Mouse (Mus musculus): ENCODE data around the gene Ifna15. TPM values are rescaled to one million over a fixed set of nuclear protein-coding genes. Genes with fewer than 3 reads are reported as not detected.
"Not testable (repeated sequence)": the region's sequence is repeated elsewhere in the genome, so short reads cannot be mapped to it uniquely, and the experiment has no call there.

The Ifna15 gene
- polyA plus RNA-seq (2015; fragmentation: Nextera tagmentation; extraction: Ambion mirVana), result not detected in 2 replicates

DNA sequence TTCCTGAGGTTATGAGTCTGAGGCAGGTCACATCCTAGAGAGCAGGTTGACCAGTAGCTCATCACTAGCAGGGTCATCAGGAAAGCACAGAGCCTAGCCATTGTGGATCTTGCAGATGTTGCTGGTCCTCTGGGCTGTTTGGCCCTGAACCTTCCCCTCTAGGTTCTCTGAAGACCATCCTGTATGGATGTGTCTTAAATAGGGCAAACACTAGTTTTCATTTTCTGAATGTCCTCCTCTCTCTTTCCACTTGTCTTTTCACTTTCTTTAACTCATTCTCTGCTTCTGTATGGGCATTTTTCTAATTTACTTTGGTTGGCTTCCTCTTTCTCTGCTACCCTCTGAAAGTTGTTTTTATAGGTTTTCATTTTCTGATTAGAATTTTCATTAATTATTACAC is at the start of gene Ifna15:
TSS of gene Ifna15 (minus strand) at position 101 of the 400 bp plus-strand sequence.
- H3K9me3 ChIP-seq (replicated peaks); H3K9ac ChIP-seq (replicated peaks); H3K4me1 ChIP-seq; H3K4me3 ChIP-seq (replicated peaks); H3K4me2 ChIP-seq; ATAC-seq (ENCODE audit: low FRiP score); H3K27ac ChIP-seq (replicated peaks); H3K27me3 ChIP-seq (replicated peaks); H3K36me3 ChIP-seq: not testable (repeated sequence)

DNA sequence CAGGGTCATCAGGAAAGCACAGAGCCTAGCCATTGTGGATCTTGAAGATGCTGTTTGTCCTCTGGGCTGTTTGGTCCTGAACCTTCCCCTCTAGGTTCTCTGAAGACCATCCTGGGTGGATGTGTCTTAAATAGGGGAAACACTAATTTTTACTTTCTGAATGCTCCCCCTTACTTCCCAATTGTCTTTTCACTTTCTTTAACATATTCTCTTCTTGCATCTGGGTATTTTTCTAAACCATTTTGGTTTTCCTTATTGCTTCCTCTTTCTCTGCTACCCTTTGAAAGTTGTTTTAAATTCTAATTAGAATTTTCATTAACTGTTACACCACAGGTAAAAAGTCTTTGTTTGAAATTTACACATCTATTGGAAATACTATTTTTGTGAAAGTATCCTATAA is 45.2 kb upstream of the Ifna15 start, which contains the start of gene Ifna12:
TSS of gene Ifna12 (minus strand) at position 101 of the 400 bp plus-strand sequence.
- Histone ChIP-seq H3K27me3 (replicated peaks) (no peaks in the 10 kb centered on the region), H3K27ac (replicated peaks) (no peak within 1 kb of the TSS)
- no peak for ATAC-seq (ENCODE audit: low FRiP score)

DNA sequence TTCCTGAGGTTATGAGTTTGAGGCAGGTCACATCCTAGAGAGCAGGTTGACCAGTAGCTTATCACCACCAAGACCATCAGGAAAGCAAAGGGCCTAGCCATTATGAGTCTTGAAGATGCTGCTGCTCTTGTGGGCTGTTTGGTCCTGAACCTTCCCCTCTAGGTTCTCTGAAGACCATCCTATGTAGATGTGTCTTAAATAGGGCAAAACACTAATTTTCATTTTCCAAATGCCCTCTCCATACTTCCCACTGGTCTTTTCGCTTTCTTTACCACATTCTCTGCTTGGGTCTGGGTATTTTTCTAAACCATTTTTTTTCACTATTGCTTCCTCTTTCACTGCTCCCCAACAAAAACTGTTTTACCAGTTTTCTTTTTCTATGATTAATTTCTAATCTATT is 34.2 kb upstream of the Ifna15 start, which contains the start of gene Ifna9:
TSS of gene Ifna9 (minus strand) at position 101 of the 400 bp plus-strand sequence.
- H3K4me3 ChIP-seq (replicated peaks), result no peak within 1 kb of the TSS
- WGBS, result 82% methylated on average over 1 of the region's 1 CpGs
- H3K9ac ChIP-seq (replicated peaks), result no peak within 1 kb of the TSS
- no peaks in the 10 kb centered on the region for H3K36me3 ChIP-seq
- H3K9me3 ChIP-seq (replicated peaks), result no peaks in the 10 kb centered on the region
- no peaks in the 10 kb centered on the region for H3K4me1 ChIP-seq
- H3K27me3 ChIP-seq (replicated peaks), result no peaks in the 10 kb centered on the region
- no peak within 1 kb of the TSS for H3K27ac ChIP-seq (replicated peaks)
- ATAC-seq (ENCODE audit: low FRiP score), result no peak
- H3K4me2 ChIP-seq, result no peak within 1 kb of the TSS

More for the DNA sequence above, 45.2 kb upstream of the Ifna15 start, which contains the start of gene Ifna12:
- H3K4me2 ChIP-seq, result no peak within 1 kb of the TSS
- no peak within 1 kb of the TSS for H3K4me3 ChIP-seq (replicated peaks)
- H3K9ac ChIP-seq (replicated peaks), result no peak within 1 kb of the TSS
- no peaks in the 10 kb centered on the region for H3K4me1 ChIP-seq
- no peaks in the 10 kb centered on the region for H3K9me3 ChIP-seq (replicated peaks)
- no peaks in the 10 kb centered on the region for H3K36me3 ChIP-seq

DNA sequence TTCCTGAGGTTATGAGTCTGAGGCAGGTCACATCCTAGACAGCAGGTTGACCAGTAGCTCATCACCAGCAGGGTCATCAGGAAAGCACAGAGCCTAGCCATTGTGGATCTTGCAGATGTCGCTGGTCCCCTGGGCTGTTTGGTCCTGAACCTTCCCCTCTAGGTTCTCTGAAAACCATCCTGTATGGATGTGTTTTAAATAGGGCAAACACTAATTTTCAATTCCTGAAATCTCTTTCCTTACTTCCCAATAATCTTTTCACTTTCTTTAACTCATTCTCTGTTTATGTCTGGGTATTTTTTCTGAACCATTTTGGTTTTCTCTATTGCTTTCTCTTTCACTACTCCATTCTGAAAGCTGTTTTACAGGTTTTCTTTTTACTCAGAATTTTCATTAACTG is 13.7 kb upstream of the Ifna15 start, which contains the start of gene Ifna14:
TSS of gene Ifna14 (minus strand) at position 101 of the 400 bp plus-strand sequence.
- Histone ChIP-seq H3K36me3 (no peaks in the 10 kb centered on the region), H3K27ac (replicated peaks) (no peak within 1 kb of the TSS), H3K4me2 (no peak within 1 kb of the TSS), H3K4me3 (replicated peaks) (no peak within 1 kb of the TSS), H3K9me3 (replicated peaks) (no peaks in the 10 kb centered on the region), H3K4me1 (no peaks in the 10 kb centered on the region), H3K9ac (replicated peaks) (no peak within 1 kb of the TSS), H3K27me3 (replicated peaks) (no peaks in the 10 kb centered on the region)
- 74% methylated on average over 1 of the region's 1 CpGs for WGBS
- ATAC-seq (ENCODE audit: low FRiP score), result no peak

DNA sequence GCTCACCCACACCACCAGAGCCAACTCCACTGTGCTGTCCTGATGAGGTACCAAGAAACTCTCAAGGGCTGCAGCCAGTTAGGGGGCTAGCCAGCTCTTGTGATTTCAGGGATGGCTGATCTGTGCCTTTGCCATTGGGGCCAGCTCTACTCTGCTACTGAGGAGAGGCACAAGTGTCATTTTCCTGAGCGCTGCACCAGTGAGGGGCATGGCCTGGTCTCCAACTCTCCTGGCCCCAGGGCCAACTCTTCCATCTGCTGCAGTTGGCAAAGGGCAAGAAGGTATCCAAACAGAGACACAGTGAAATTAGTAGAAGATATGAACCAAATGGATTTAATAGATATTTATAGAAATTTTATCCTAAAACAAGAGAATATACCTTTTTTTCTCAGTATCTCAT is 3.7 kb upstream of the Ifna15 start:
- WGBS, result 96% methylated on average over 1 of the region's 1 CpGs
- Histone ChIP-seq H3K4me1 (no peaks in the 10 kb centered on the region), H3K4me2 (no peak overlapping the region), H3K9ac (replicated peaks) (no peak overlapping the region), H3K27ac (replicated peaks) (no peak overlapping the region), H3K36me3 (no peaks in the 10 kb centered on the region), H3K27me3 (replicated peaks) (no peaks in the 10 kb centered on the region), H3K9me3 (replicated peaks) (no peaks in the 10 kb centered on the region), H3K4me3 (replicated peaks) (no peak overlapping the region)
- ATAC-seq (ENCODE audit: low FRiP score), result no peak

DNA sequence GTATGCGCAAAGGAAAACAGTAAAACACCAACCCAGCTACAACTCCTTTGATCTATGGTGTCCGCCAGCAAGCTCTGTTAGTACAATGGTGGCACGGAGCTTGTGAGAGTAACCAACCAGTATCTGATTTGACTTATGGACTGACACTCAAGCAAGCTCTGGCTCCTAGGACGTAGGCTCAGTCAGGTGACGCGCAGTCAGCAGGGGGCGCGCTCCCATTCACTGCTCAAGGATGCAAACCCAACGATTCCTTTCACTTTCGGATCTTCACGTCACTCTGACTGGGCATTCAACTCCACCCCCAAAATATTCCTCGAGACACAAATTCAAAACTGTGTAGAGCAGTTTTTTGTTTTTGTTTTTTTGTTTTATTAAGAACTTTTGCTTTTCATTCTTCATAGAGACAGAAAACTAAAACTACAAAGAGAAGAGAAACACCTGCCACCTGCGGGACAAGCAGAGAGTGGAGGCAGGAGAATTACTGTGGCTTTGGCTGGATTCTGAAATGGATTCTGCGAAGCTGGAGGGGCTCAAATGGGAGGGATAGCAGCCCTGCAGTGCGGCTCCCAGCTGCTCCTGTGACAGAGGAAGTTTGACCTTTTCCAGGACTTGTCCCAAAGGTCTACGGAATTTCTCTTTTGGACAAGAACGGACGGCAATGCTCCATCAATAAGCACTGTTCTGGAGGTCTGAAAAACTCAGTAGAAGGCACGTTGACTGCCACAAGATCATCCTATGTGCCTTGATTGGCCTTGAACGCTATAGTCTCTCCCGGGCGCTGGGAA is 7.7 kb downstream of the Ifna15 start:
- peak; percentile 47; the same call in 1 of the 2 replicates for ATAC-seq (ENCODE audit: low FRiP score)

DNA sequence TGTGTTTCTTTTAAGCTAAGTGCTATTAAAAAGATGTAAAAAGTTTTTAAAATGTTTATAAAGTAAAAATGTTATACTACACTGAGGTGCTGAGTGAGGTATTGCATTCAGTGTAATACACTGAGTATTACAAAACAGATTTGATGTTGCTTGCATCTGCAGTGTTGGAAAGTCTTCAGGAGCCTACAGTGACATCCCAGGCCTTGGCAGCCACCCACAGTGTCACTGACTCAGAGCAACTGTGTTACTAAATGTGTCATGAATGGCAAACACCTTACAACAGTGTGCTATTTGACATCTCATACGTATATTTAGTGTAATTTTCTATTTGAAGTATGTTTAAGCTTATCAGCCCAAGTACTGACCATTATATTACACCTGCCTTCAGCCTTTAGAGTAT is 10.1 kb downstream of the Ifna15 start:
- H3K4me1 ChIP-seq, result no peaks in the 10 kb centered on the region
- no peak for ATAC-seq (ENCODE audit: low FRiP score)
- H3K36me3 ChIP-seq, result no peaks in the 10 kb centered on the region
- H3K9ac ChIP-seq (replicated peaks), result no peak overlapping the region
- H3K4me2 ChIP-seq, result no peak overlapping the region
- no peaks in the 10 kb centered on the region for H3K9me3 ChIP-seq (replicated peaks)
- no peak overlapping the region for H3K27ac ChIP-seq (replicated peaks)
- H3K27me3 ChIP-seq (replicated peaks), result no peaks in the 10 kb centered on the region
- no peak overlapping the region for H3K4me3 ChIP-seq (replicated peaks)
- 87% methylated on average over 1 of the region's 1 CpGs for WGBS

More for the DNA sequence above, 7.7 kb downstream of the Ifna15 start:
- Histone ChIP-seq H3K4me2 (peak overlapping the region; percentile 43), H3K4me1 (no peaks in the 10 kb centered on the region), H3K27ac (replicated peaks) (no peak overlapping the region), H3K27me3 (replicated peaks) (no peaks in the 10 kb centered on the region), H3K9ac (replicated peaks) (no peak overlapping the region), H3K9me3 (replicated peaks) (no peaks in the 10 kb centered on the region), H3K4me3 (replicated peaks) (peak overlapping the region; percentile 23), H3K36me3 (no peaks in the 10 kb centered on the region)
- WGBS, result 35% methylated on average over 22 of the region's 22 CpGs

DNA sequence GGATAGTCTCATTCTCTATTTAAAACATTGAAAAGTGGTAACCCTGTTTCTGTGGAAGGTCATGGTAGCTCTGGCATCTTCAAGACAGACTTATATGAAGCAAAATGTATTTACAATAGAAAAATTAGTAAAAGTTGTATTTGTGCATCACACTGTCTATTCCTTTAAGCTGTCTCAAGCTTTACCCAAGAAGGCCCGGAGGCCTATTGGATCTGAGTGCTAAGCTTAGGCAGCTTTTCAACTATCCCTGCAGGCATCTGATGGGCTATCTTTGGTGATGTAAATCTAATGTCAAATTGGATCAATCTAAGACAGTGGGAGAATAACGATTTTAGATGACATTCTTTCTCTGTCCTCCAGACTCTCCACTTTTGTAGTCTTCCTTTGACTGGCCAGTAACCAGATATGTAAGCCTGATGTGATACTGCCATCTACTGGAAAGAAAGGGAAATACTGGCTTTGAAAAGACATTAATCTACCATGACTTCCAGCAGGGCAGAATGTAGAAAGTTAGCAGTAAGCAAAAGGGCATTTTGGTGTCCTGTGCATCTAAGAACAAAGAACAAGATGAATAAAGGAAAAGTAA is 14.3 kb downstream of the Ifna15 start:
- no peak overlapping the region for H3K4me2 ChIP-seq
- no peaks in the 10 kb centered on the region for H3K4me1 ChIP-seq
- peak; percentile 73 for ATAC-seq (ENCODE audit: low FRiP score)
- no peak overlapping the region for H3K27ac ChIP-seq (replicated peaks)
- no peaks in the 10 kb centered on the region for H3K36me3 ChIP-seq
- no peak overlapping the region for H3K9ac ChIP-seq (replicated peaks)
- H3K9me3 ChIP-seq (replicated peaks), result no peaks in the 10 kb centered on the region
- no peaks in the 10 kb centered on the region for H3K27me3 ChIP-seq (replicated peaks)
- H3K4me3 ChIP-seq (replicated peaks), result no peak overlapping the region
- 49% methylated on average over 2 of the region's 2 CpGs for WGBS

DNA sequence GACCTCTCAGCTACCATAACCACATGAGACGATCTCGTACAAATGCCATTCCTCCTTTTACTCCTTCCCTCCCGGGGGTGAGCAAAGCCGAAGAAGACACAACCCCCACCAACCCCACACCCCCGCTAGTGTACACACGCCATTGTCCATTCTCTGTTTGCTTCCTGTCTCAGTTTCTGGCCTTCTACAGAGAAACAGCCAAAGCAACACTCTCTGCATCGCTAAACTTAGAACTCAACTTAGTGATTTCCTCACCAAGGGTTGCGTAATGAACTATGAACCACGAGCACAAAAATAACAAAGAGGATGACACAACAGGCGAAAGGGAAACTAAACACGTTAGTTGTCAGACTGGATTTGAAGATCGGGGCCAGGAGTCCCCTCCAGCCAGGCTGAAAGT is 20.7 kb downstream of the Ifna15 start:
- H3K4me3 ChIP-seq (replicated peaks), result no peak overlapping the region
- no peak overlapping the region for H3K9ac ChIP-seq (replicated peaks)
- H3K4me2 ChIP-seq, result no peak overlapping the region
- H3K27me3 ChIP-seq (replicated peaks), result no peaks in the 10 kb centered on the region
- ATAC-seq (ENCODE audit: low FRiP score), result no peak
- 81% methylated on average over 12 of the region's 12 CpGs for WGBS
- no peaks in the 10 kb centered on the region; the same call in 1 of the 2 replicates for H3K4me1 ChIP-seq
- H3K27ac ChIP-seq (replicated peaks), result no peak overlapping the region
- H3K9me3 ChIP-seq (replicated peaks), result no peaks in the 10 kb centered on the region
- no peaks in the 10 kb centered on the region for H3K36me3 ChIP-seq

DNA sequence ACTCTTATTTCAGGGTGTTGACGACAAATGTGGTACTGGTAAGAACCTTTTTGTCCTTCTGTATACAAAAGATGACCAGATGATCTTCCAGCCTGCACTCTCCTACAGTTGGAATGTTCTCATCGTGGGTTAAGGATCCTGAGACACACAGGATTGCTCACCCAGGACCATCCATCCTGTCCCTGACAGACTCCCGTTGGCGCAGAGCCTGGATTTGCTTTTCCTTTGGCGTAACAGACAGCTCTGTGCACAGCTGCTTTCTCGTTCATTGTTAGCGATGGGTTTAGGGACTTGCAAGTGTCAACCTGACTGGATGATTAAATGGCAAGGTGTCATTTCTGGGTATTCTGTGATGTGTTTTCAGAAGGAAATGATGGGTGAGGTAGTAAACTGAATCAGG is 21.4 kb downstream of the Ifna15 start:
- Histone ChIP-seq H3K27me3 (replicated peaks) (no peaks in the 10 kb centered on the region), H3K9ac (replicated peaks) (no peak overlapping the region), H3K4me2 (no peak overlapping the region), H3K36me3 (no peaks in the 10 kb centered on the region), H3K9me3 (replicated peaks) (no peaks in the 10 kb centered on the region), H3K4me1 (no peaks in the 10 kb centered on the region; the same call in 1 of the 2 replicates), H3K27ac (replicated peaks) (no peak overlapping the region), H3K4me3 (replicated peaks) (no peak overlapping the region)
- 52% methylated on average over 7 of the region's 7 CpGs for WGBS
- no peak for ATAC-seq (ENCODE audit: low FRiP score)

DNA sequence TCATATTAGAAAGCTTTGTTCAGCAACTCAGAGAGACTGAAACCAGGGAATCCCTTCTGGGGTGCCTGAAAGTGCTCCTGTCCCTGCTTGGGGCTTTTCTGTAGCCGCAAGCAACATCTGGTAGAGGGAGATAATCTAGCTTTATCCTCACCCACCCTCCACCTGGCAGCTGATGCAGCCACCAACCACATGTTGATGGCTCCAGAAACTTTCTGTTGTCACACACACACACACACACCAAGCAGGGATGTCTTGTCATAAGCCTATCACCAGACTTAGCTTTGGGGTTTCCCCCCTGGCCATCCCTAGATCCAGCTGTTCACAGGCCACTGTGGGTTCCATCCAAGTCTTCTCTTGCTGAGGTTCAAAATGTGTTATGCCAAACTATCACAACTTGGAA is 22.3 kb downstream of the Ifna15 start:
- Histone ChIP-seq H3K27ac (replicated peaks) (no peak overlapping the region), H3K36me3 (no peaks in the 10 kb centered on the region), H3K4me2 (no peak overlapping the region), H3K4me1 (no peaks in the 10 kb centered on the region; the same call in 1 of the 2 replicates), H3K4me3 (replicated peaks) (no peak overlapping the region), H3K27me3 (replicated peaks) (no peaks in the 10 kb centered on the region), H3K9me3 (replicated peaks) (no peaks in the 10 kb centered on the region), H3K9ac (replicated peaks) (no peak overlapping the region)
- ATAC-seq (ENCODE audit: low FRiP score), result no peak
- 90% methylated on average over 1 of the region's 1 CpGs for WGBS

DNA sequence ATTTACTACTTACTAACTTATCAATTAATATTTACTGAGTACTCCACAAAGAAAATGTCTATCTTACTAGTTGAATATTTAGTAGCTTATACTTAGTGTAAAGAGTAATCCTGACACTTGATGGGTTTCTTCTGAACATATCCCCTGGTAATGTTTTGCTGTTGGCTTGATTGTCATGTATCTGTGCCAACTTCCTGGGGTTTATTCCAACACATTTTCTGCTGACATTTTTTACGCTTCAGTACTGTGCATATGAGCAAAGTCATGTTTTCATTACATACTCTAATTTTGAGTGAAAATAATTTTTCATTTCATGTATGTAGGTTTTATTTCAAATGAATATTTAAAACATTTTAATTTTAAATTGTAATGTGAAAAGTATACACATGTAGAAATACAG is 23.1 kb downstream of the Ifna15 start:
- Histone ChIP-seq H3K4me3 (replicated peaks) (no peak overlapping the region), H3K36me3 (no peaks in the 10 kb centered on the region), H3K4me2 (no peak overlapping the region), H3K4me1 (no peaks in the 10 kb centered on the region; the same call in 1 of the 2 replicates), H3K27ac (replicated peaks) (no peak overlapping the region), H3K9ac (replicated peaks) (no peak overlapping the region), H3K27me3 (replicated peaks) (no peaks in the 10 kb centered on the region), H3K9me3 (replicated peaks) (no peaks in the 10 kb centered on the region)
- no peak for ATAC-seq (ENCODE audit: low FRiP score)
- WGBS, result 76% methylated on average over 1 of the region's 1 CpGs

All from neural tube, embryonic 15.5 days (tissue).